Mouse (Mus musculus): ENCODE results near the gene Cyp2c23.

- TF ChIP-seq GATA1 (IDR thresholded peaks at IDR 0.05; ENCODE audit: borderline replicate concordance, low read length), result no peak
- no peak for TF ChIP-seq CTCF (IDR thresholded peaks at IDR 0.05; ENCODE audit: low read depth, low read length)
Measured at GRCm38 (mm10) chr19:44013862-44014261, 15.1 kb downstream of the Cyp2c23 start.
